Mouse (Mus musculus): ENCODE results near the gene Sorcs2. TPM values are rescaled to one million over a fixed set of nuclear protein-coding genes. Genes with fewer than 3 reads are reported as not detected.

Gene Sorcs2
- polyA plus RNA-seq, 1 experiment from 2014 or later, result 7.8 TPM

GRCm38 (mm10) chr5:36112696-36113095, 285.2 kb downstream of the Sorcs2 start:
- ATAC-seq (replicated peaks; ENCODE audit: low FRiP score), result no peak
- WGBS, result 58% methylated on average over 6 of the region's 6 CpGs
- no peak overlapping the region for H3K27ac ChIP-seq (ENCODE audit: low read depth, low read length)
- H3K9me3 ChIP-seq (ENCODE audit: control insufficient read depth, low read length), result no peaks in the 10 kb centered on the region
- no peaks in the 10 kb centered on the region for H3K27me3 ChIP-seq (ENCODE audit: control insufficient read depth, insufficient read depth, low read length)
- no peak overlapping the region for H3K4me3 ChIP-seq (ENCODE audit: low read depth, low read length)
- no peaks in the 10 kb centered on the region for H3K36me3 ChIP-seq (ENCODE audit: control insufficient read depth, insufficient read depth, low read length)
- no peak for DNase-seq (ENCODE audit: low spot score)
- H3K9ac ChIP-seq (ENCODE audit: low read length), result no peak overlapping the region
- H3K4me2 ChIP-seq (ENCODE audit: low read depth, low read length, severe bottlenecking), result no peak overlapping the region
- H3K4me1 ChIP-seq (replicated peaks; ENCODE audit: control insufficient read depth, insufficient read depth, low read length), result peaks cover 3% of the 10 kb centered on the region; the same call in 1 of the 2 replicates

GRCm38 (mm10) chr5:36111516-36111915, 286.4 kb downstream of the Sorcs2 start:
- no peak overlapping the region for H3K27ac ChIP-seq (ENCODE audit: low read depth, low read length)
- H3K36me3 ChIP-seq (ENCODE audit: control insufficient read depth, insufficient read depth, low read length), result no peaks in the 10 kb centered on the region
- WGBS, result 76% methylated on average over 3 of the region's 3 CpGs
- ATAC-seq (replicated peaks; ENCODE audit: low FRiP score) (no peak), DNase-seq (ENCODE audit: low spot score) (no peak)
- H3K27me3 ChIP-seq (ENCODE audit: control insufficient read depth, insufficient read depth, low read length), result no peaks in the 10 kb centered on the region
- H3K4me1 ChIP-seq (replicated peaks; ENCODE audit: control insufficient read depth, insufficient read depth, low read length), result peaks cover 3% of the 10 kb centered on the region; the same call in 1 of the 2 replicates
- no peak overlapping the region for H3K9ac ChIP-seq (ENCODE audit: low read length)
- no peak overlapping the region for H3K4me3 ChIP-seq (ENCODE audit: low read depth, low read length)
- no peaks in the 10 kb centered on the region for H3K9me3 ChIP-seq (ENCODE audit: control insufficient read depth, low read length)
- H3K4me2 ChIP-seq (ENCODE audit: low read depth, low read length, severe bottlenecking), result no peak overlapping the region

GRCm38 (mm10) chr5:36108339-36108887, 289.5 kb downstream of the Sorcs2 start:
- Histone ChIP-seq H3K4me2 (ENCODE audit: low read depth, low read length, severe bottlenecking) (no peak overlapping the region), H3K4me3 (ENCODE audit: low read depth, low read length) (no peak overlapping the region), H3K9ac (ENCODE audit: low read length) (no peak overlapping the region), H3K9me3 (ENCODE audit: control insufficient read depth, low read length) (no peaks in the 10 kb centered on the region), H3K4me1 (replicated peaks; ENCODE audit: control insufficient read depth, insufficient read depth, low read length) (no peaks in the 10 kb centered on the region), H3K27me3 (ENCODE audit: control insufficient read depth, insufficient read depth, low read length) (no peaks in the 10 kb centered on the region), H3K36me3 (ENCODE audit: control insufficient read depth, insufficient read depth, low read length) (no peaks in the 10 kb centered on the region), H3K27ac (ENCODE audit: low read depth, low read length) (no peak overlapping the region)
- ATAC-seq (replicated peaks; ENCODE audit: low FRiP score) (no peak), DNase-seq (ENCODE audit: low spot score) (no peak)
- WGBS, result 70% methylated on average over 4 of the region's 4 CpGs

GRCm38 (mm10) chr5:36103483-36103882, 294.5 kb downstream of the Sorcs2 start:
- H3K9ac ChIP-seq (ENCODE audit: low read length), result no peak overlapping the region
- H3K9me3 ChIP-seq (ENCODE audit: control insufficient read depth, low read length), result no peaks in the 10 kb centered on the region
- H3K27ac ChIP-seq (ENCODE audit: low read depth, low read length), result no peak overlapping the region
- no peaks in the 10 kb centered on the region for H3K27me3 ChIP-seq (ENCODE audit: control insufficient read depth, insufficient read depth, low read length)
- H3K4me1 ChIP-seq (replicated peaks; ENCODE audit: control insufficient read depth, insufficient read depth, low read length), result no peaks in the 10 kb centered on the region
- no peak for DNase-seq (ENCODE audit: low spot score)
- no peak overlapping the region for H3K4me2 ChIP-seq (ENCODE audit: low read depth, low read length, severe bottlenecking)
- no peaks in the 10 kb centered on the region for H3K36me3 ChIP-seq (ENCODE audit: control insufficient read depth, insufficient read depth, low read length)
- ATAC-seq (replicated peaks; ENCODE audit: low FRiP score), result no peak
- no peak overlapping the region for H3K4me3 ChIP-seq (ENCODE audit: low read depth, low read length)
- WGBS, result 82% methylated on average over 2 of the region's 2 CpGs

GRCm38 (mm10) chr5:36101129-36101528, 296.8 kb downstream of the Sorcs2 start:
- Histone ChIP-seq H3K4me2 (ENCODE audit: low read depth, low read length, severe bottlenecking) (no peak overlapping the region), H3K4me1 (replicated peaks; ENCODE audit: control insufficient read depth, insufficient read depth, low read length) (no peaks in the 10 kb centered on the region), H3K9ac (ENCODE audit: low read length) (no peak overlapping the region), H3K27me3 (ENCODE audit: control insufficient read depth, insufficient read depth, low read length) (no peaks in the 10 kb centered on the region), H3K27ac (ENCODE audit: low read depth, low read length) (no peak overlapping the region), H3K4me3 (ENCODE audit: low read depth, low read length) (no peak overlapping the region), H3K9me3 (ENCODE audit: control insufficient read depth, low read length) (no peaks in the 10 kb centered on the region), H3K36me3 (ENCODE audit: control insufficient read depth, insufficient read depth, low read length) (no peaks in the 10 kb centered on the region)
- no peak for ATAC-seq (replicated peaks; ENCODE audit: low FRiP score)
- 76% methylated on average over 10 of the region's 10 CpGs for WGBS
- no peak for DNase-seq (ENCODE audit: low spot score)

- Histone ChIP-seq H3K9me3 (ENCODE audit: control insufficient read depth, low read length) (no peaks in the 10 kb centered on the region), H3K27ac (ENCODE audit: low read depth, low read length) (no peak overlapping the region), H3K36me3 (ENCODE audit: control insufficient read depth, insufficient read depth, low read length) (no peaks in the 10 kb centered on the region), H3K27me3 (ENCODE audit: control insufficient read depth, insufficient read depth, low read length) (no peaks in the 10 kb centered on the region), H3K4me1 (replicated peaks; ENCODE audit: control insufficient read depth, insufficient read depth, low read length) (no peaks in the 10 kb centered on the region), H3K4me2 (ENCODE audit: low read depth, low read length, severe bottlenecking) (no peak overlapping the region), H3K4me3 (ENCODE audit: low read depth, low read length) (no peak overlapping the region), H3K9ac (ENCODE audit: low read length) (no peak overlapping the region)
- ATAC-seq (replicated peaks; ENCODE audit: low FRiP score) (no peak), DNase-seq (ENCODE audit: low spot score) (no peak)
- WGBS, result 76% methylated on average over 3 of the region's 3 CpGs
Observed at GRCm38 (mm10) chr5:36100488-36100887, 297.5 kb downstream of the Sorcs2 start.

- Histone ChIP-seq H3K4me1 (replicated peaks; ENCODE audit: control insufficient read depth, insufficient read depth, low read length) (no peaks in the 10 kb centered on the region), H3K36me3 (ENCODE audit: control insufficient read depth, insufficient read depth, low read length) (no peaks in the 10 kb centered on the region), H3K27ac (ENCODE audit: low read depth, low read length) (no peak overlapping the region), H3K9me3 (ENCODE audit: control insufficient read depth, low read length) (no peaks in the 10 kb centered on the region), H3K4me2 (ENCODE audit: low read depth, low read length, severe bottlenecking) (no peak overlapping the region), H3K9ac (ENCODE audit: low read length) (no peak overlapping the region), H3K27me3 (ENCODE audit: control insufficient read depth, insufficient read depth, low read length) (no peaks in the 10 kb centered on the region), H3K4me3 (ENCODE audit: low read depth, low read length) (no peak overlapping the region)
- 82% methylated on average over 4 of the region's 4 CpGs for WGBS
- ATAC-seq (replicated peaks; ENCODE audit: low FRiP score) (no peak), DNase-seq (ENCODE audit: low spot score) (no peak)
Observed at GRCm38 (mm10) chr5:36099662-36100061, 298.3 kb downstream of the Sorcs2 start.

- WGBS, result 84% methylated on average over 8 of the region's 8 CpGs
- Histone ChIP-seq H3K9me3 (ENCODE audit: control insufficient read depth, low read length) (no peaks in the 10 kb centered on the region), H3K36me3 (ENCODE audit: control insufficient read depth, insufficient read depth, low read length) (no peaks in the 10 kb centered on the region), H3K4me3 (ENCODE audit: low read depth, low read length) (no peak overlapping the region), H3K27me3 (ENCODE audit: control insufficient read depth, insufficient read depth, low read length) (no peaks in the 10 kb centered on the region), H3K27ac (ENCODE audit: low read depth, low read length) (no peak overlapping the region), H3K4me1 (replicated peaks; ENCODE audit: control insufficient read depth, insufficient read depth, low read length) (no peaks in the 10 kb centered on the region), H3K4me2 (ENCODE audit: low read depth, low read length, severe bottlenecking) (no peak overlapping the region), H3K9ac (ENCODE audit: low read length) (no peak overlapping the region)
- ATAC-seq (replicated peaks; ENCODE audit: low FRiP score) (no peak), DNase-seq (ENCODE audit: low spot score) (no peak)
Observed at GRCm38 (mm10) chr5:36096046-36096445, 301.9 kb downstream of the Sorcs2 start.

- no peaks in the 10 kb centered on the region for H3K9me3 ChIP-seq (ENCODE audit: control insufficient read depth, low read length)
- no peak overlapping the region for H3K27ac ChIP-seq (ENCODE audit: low read depth, low read length)
- 80% methylated on average over 7 of the region's 7 CpGs for WGBS
- H3K4me3 ChIP-seq (ENCODE audit: low read depth, low read length), result no peak overlapping the region
- DNase-seq (ENCODE audit: low spot score) (no peak), ATAC-seq (replicated peaks; ENCODE audit: low FRiP score) (no peak)
- no peak overlapping the region for H3K9ac ChIP-seq (ENCODE audit: low read length)
- H3K4me1 ChIP-seq (replicated peaks; ENCODE audit: control insufficient read depth, insufficient read depth, low read length), result peaks cover 3% of the 10 kb centered on the region; the same call in 1 of the 2 replicates
- no peaks in the 10 kb centered on the region for H3K36me3 ChIP-seq (ENCODE audit: control insufficient read depth, insufficient read depth, low read length)
- H3K4me2 ChIP-seq (ENCODE audit: low read depth, low read length, severe bottlenecking), result no peak overlapping the region
- no peaks in the 10 kb centered on the region for H3K27me3 ChIP-seq (ENCODE audit: control insufficient read depth, insufficient read depth, low read length)
Observed at GRCm38 (mm10) chr5:36090036-36090435, 307.9 kb downstream of the Sorcs2 start.

Data from forebrain, embryonic 11.5 days (tissue).